Mouse (Mus musculus) heart, adult 11 months (tissue): ENCODE measurements around the gene 5730596B20Rik.

Experiments used
- DNase-seq: peaks from one replicate; pipeline ENCODE4 v3.0.0; 2022

Gene 5730596B20Rik

GRCm38 (mm10) chr6:52215070-52215469 is 37.8 kb downstream of the 5730596B20Rik start:
- DNase-seq: peak; percentile 83

- DNase-seq: peak; percentile 88
Measured at GRCm38 (mm10) chr6:52215771-52216535, 38.7 kb downstream of the 5730596B20Rik start.

- peak; percentile 90 for DNase-seq
Measured at GRCm38 (mm10) chr6:52216691-52217458, 39.6 kb downstream of the 5730596B20Rik start.

GRCm38 (mm10) chr6:52217459-52217768 is 40.1 kb downstream of the 5730596B20Rik start:
- peak; percentile 96 for DNase-seq

GRCm38 (mm10) chr6:52217895-52218642 is 40.8 kb downstream of the 5730596B20Rik start:
- peak; percentile 80 for DNase-seq

- DNase-seq: no peak
Measured at GRCm38 (mm10) chr6:52218643-52219215, 41.4 kb downstream of the 5730596B20Rik start.

- DNase-seq: no peak
Measured at GRCm38 (mm10) chr6:52219234-52219942, 42.1 kb downstream of the 5730596B20Rik start.

GRCm38 (mm10) chr6:52220003-52220864 is 42.9 kb downstream of the 5730596B20Rik start:
- DNase-seq: peak; percentile 90

GRCm38 (mm10) chr6:52220865-52221310 is 43.6 kb downstream of the 5730596B20Rik start:
- no peak for DNase-seq

- DNase-seq: peak; percentile 97
Measured at GRCm38 (mm10) chr6:52221337-52221992, 44.2 kb downstream of the 5730596B20Rik start, which contains the start of gene Hoxa7. Gene Hoxa7 (minus strand): TSS chr6:52221854.

GRCm38 (mm10) chr6:52221993-52222685 is 44.8 kb downstream of the 5730596B20Rik start:
- DNase-seq: peak; percentile 90

GRCm38 (mm10) chr6:52222729-52223128 is 45.4 kb downstream of the 5730596B20Rik start:
- DNase-seq: no peak

GRCm38 (mm10) chr6:52223939-52224760 is 46.9 kb downstream of the 5730596B20Rik start:
- DNase-seq: no peak

- no peak for DNase-seq
Measured at GRCm38 (mm10) chr6:52224895-52225611, 47.8 kb downstream of the 5730596B20Rik start.

- DNase-seq: peak; percentile 94
Measured at GRCm38 (mm10) chr6:52225612-52226568, 48.6 kb downstream of the 5730596B20Rik start.

GRCm38 (mm10) chr6:52226569-52227257 is 49.4 kb downstream of the 5730596B20Rik start:
- DNase-seq: no peak
